Mouse (Mus musculus) thymus, postnatal 10 days (tissue): ENCODE results near the gene Arhgap23.
A peak's percentile ranks its signal among the peaks of the same experiment; 100 is the strongest.

Source experiments
- DNase-seq, 2 experiments: peaks; one replicate each; pipeline ENCODE4 v3.0.0; 2021; ENCODE audit warnings: low spot score in 2 of 2

Arhgap23 gene

GRCm38 (mm10) chr11:97502383-97502782 is 87.0 kb downstream of the Arhgap23 start:
- DNase-seq = no peak

- DNase-seq = no peak
These were observed 87.5 kb downstream of the Arhgap23 start for GRCm38 (mm10) chr11:97502846-97503245.

- DNase-seq = no peak
These were observed 90.5 kb downstream of the Arhgap23 start for GRCm38 (mm10) chr11:97505784-97506183.

DNA sequence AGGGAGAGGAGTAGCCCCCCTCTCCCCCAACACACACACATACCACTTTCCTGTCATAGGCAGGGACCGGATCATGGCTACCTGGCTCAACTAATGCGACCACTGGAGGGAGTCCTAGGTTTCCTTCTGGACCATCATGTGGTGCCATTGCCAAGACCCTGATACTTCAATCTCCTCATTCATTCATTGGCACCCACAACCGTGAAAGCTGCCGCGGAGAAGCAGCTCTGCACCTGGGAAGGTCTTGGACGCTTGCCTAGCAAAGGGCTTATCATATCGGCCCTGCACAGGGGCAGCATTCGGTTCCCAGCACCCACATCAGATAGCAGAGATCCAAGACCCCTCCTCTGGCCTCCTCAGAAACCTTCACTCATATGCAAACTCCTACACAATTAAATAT is 91.0 kb downstream of the Arhgap23 start:
- DNase-seq = no peak

- DNase-seq = no peak
These were observed 92.9 kb downstream of the Arhgap23 start for GRCm38 (mm10) chr11:97508198-97508597.

GRCm38 (mm10) chr11:97509058-97509457 is 93.7 kb downstream of the Arhgap23 start:
- no peak for DNase-seq

DNA sequence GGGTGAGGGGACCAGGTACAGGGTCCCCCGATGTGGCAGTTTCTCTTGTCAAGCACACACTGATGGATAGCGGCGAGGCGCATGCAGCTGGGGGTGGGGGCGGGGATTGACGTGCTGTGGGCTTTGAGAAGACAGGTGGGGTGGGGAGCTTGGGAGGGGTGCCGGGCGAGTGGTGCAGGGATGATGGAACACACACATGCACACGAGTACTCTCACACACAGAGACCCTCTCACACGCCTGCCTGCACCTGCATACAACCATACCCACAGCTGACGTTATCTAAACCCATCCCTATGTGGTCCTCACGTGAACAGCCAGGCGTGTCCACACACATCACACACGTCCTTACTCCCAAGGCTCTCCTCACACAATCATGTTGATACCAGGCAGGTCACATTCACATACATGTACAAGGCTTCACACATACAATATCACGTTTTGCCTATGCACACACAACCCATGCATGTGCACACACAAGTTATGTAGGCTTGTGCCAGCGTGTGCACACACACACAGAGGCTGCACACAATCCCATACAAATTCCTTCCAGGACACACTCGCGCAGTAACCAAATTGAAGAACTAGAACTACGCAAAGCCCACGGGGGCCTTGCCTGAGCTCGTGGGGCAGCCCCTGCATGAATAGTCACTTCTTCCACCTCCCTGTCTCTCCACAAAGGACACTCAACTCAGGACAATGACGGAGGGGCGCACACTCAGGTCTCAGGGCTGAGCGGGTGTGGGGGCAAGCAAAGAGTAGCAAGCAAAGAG is 94.6 kb downstream of the Arhgap23 start:
- DNase-seq = peak; percentile 31 to 37

DNA sequence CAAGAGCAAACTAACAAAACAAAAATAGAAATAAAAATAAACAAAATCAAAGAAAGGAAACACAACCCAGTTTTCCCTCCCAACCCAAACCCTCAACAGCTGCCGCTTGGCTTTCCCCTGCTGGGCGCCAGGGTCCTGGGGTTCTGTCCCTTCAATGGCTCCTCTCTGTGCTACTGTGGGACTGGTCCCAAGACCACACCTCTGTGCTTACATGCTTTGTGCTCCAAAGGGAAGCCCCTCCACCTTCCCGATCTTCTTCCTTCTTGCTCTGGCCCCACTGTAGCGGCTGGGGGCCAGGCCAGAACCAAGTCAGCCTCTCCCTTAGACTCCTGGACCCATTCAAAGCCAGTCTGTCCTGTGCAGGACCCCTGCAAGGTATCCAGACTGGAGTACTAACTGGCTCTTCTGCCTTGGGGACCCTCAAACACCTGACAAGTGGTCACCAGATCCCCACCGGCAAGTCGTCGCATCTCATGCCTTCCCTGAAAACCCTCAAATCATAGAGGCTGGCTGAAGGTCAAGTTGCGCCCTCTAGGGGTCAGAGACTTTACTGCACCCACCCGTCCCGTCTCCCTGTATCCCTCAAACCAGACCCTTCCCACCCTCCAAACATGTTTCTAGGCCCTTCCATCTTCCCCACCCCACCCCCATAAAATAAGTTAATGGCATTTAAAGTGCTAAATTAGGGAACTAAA is 95.8 kb downstream of the Arhgap23 start:
- peak; percentile 34 to 63 for DNase-seq

- peak; percentile 61 to 70 for DNase-seq
These were observed 96.5 kb downstream of the Arhgap23 start for GRCm38 (mm10) chr11:97511661-97512369.

GRCm38 (mm10) chr11:97512511-97512910 is 97.2 kb downstream of the Arhgap23 start:
- DNase-seq = no peak

DNA sequence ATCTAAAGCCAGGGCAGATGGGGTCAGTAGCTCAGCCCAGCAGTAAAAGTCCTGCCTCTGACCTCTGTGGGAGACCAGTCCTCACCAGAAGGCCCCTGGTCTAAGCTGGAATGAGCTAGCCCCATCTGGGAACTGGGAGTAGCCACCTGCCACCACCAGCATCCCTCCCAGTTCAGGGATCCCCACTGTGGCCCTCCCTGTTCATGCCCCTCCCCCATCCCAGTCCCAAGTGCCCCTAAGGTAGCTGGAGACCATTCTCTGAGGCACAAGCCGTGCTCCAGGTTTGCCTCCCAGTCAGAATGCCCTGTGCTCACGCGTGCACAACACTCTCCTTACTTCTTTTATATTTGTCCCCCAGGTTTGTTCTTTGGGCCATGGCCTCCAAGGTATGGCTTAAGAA is 97.7 kb downstream of the Arhgap23 start:
- no peak for DNase-seq

- no peak for DNase-seq
These were observed 105.2 kb downstream of the Arhgap23 start for GRCm38 (mm10) chr11:97520541-97520940.

GRCm38 (mm10) chr11:97521741-97522474 is 106.6 kb downstream of the Arhgap23 start:
- no peak for DNase-seq

- DNase-seq = no peak
These were observed 107.8 kb downstream of the Arhgap23 start for GRCm38 (mm10) chr11:97523107-97523506.

GRCm38 (mm10) chr11:97523827-97524261 is 108.5 kb downstream of the Arhgap23 start:
- no peak for DNase-seq

DNA sequence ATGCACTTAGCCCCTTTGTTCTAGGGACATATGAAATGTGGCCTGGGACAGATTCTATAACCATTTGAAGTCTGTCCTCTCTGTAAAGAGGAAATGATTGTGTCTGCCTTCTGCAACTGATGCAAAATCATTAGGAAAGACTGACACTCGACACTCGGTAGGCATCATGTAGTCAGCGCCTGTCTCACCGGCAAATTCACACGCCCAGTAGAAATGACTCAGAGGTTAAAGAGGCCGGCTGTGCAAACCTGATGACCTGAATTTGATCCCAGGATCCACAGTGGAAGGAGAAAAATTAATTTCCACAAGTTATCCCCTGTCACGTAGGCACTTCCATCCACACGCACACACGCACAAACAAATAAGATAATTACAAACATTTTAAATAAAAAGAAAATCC is 109.0 kb downstream of the Arhgap23 start:
- DNase-seq = no peak

- no peak for DNase-seq
These were observed 110.0 kb downstream of the Arhgap23 start for GRCm38 (mm10) chr11:97525313-97525712.

GRCm38 (mm10) chr11:97528282-97528808 is 113.0 kb downstream of the Arhgap23 start:
- DNase-seq = no peak

DNA sequence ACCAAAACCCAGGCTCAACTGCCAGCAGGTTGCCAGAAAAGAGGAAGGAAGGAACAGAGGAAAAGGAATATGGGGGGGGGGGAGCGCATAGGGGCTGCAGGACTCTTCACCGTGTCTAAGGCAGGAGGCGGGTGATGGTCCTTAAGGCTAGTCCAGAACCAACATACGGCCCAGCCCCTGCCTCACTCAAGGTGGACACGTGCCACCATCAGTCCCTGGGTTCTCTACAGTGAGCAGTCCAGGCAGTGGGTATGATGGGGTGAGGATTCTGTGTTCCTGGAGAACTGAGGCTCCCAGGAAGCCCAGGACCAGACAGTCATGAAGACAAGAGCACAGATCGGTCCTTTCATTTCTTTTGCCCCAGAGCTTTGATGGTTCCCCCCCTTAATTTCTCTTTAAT is 114.7 kb downstream of the Arhgap23 start:
- DNase-seq = no peak

DNA sequence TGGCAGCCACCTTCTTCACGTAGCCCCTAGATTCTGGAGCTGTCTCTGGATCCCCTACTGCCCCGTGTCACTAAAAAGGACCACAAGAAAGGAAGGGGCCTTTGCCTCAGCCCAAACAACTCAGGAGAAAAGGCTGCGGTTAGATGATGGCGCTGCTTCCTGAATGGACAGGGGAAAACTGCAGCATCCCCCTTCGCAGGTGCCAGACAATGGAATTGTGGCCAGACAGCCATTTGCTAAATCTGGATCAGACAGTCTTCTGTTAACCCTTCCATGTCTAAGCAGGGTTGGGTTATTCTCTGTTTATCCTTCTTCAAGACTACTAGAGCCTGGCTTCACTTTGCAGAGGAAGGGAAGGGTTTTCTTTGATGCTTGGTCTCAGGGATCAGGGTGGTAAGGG is 115.6 kb downstream of the Arhgap23 start:
- DNase-seq = no peak
